Mouse (Mus musculus): ENCODE results near the gene Sulf2. TPM values are rescaled to one million over a fixed set of nuclear protein-coding genes. Genes with fewer than 3 reads are reported as not detected.
A peak's percentile ranks its signal among the peaks of the same experiment; 100 is the strongest.

Sulf2 gene
- polyA plus RNA-seq, 1 experiment from 2014 or later, result 90.9 TPM

DNA sequence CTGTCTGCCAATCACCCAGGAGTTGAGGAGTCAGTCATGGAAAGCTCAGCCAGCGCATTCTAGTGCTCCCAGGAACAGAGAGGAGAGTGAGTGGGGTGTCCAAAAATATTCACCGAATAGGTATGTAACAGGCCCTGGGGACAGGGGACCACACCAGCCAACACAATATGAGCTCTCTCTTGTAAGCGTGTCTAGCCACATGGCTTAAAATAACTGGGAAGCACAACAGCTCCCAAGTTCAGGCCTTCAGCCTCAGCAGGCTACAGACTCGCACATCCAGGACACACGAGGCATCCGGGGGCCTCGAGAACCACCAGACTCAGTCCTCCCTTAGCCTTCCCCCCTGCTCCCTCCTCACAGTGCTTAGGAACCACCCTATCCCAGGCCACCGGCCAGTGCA lies 6.0 kb downstream of the Sulf2 start:
- Histone ChIP-seq H3K9ac (replicated peaks; ENCODE audit: low read length) (no peak overlapping the region), H3K27me3 (ENCODE audit: control insufficient read depth, insufficient read depth, low read length) (no peaks in the 10 kb centered on the region), H3K27ac (replicated peaks; ENCODE audit: low read depth, low read length) (no peak overlapping the region), H3K4me1 (ENCODE audit: control insufficient read depth, insufficient read depth, low read length) (peaks cover 36% of the 10 kb centered on the region), H3K9me3 (ENCODE audit: control insufficient read depth, low read length) (no peaks in the 10 kb centered on the region), H3K36me3 (ENCODE audit: control insufficient read depth, insufficient read depth, low read length) (no peaks in the 10 kb centered on the region), H3K4me2 (ENCODE audit: low read length) (no peak overlapping the region), H3K4me3 (replicated peaks; ENCODE audit: low read depth, low read length) (no peak overlapping the region)
- WGBS, result 75% methylated on average over 8 of the region's 8 CpGs
- ATAC-seq (ENCODE audit: low FRiP score, low TSS enrichment), result no peak
- DNase-seq, result no peak

DNA sequence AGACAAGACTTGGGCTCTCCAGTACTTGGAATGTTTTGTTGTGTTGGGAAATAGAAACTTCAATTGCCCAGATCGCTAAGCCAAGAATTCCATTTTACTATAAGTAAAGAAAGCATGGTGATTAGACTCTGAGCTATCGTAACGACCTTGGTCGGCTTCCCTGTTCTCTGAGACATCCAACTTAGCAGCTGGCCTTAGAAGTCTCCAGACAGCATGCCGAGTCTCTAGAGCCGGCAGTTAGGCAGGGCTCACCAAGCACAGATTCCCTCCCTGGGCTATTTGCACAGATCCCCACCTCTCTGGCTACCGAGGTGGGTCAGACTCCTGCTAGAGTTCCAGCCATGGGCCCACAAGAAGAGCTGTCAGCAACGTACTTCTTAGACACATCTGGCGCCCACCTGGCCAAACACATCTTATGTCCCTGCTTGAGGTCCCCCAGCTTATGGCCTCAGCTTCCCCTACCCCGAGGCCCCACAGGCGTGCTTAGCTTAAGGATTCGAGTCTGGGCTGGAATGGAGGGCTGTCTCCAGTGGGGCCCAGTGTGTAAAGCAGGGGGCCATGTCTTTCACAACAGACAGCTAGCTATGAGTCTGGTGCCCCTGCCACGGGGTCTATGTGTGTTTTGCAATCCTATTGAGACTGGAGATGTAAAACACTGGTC lies 6.7 kb downstream of the Sulf2 start:
- H3K4me2 ChIP-seq (ENCODE audit: low read length), result no peak overlapping the region
- H3K27ac ChIP-seq (replicated peaks; ENCODE audit: low read depth, low read length), result no peak overlapping the region
- DNase-seq, result no peak
- H3K9ac ChIP-seq (replicated peaks; ENCODE audit: low read length), result no peak overlapping the region
- no peaks in the 10 kb centered on the region for H3K36me3 ChIP-seq (ENCODE audit: control insufficient read depth, insufficient read depth, low read length)
- H3K27me3 ChIP-seq (ENCODE audit: control insufficient read depth, insufficient read depth, low read length), result no peaks in the 10 kb centered on the region
- ATAC-seq (ENCODE audit: low FRiP score, low TSS enrichment), result no peak
- H3K4me3 ChIP-seq (replicated peaks; ENCODE audit: low read depth, low read length), result no peak overlapping the region
- 57% methylated on average over 13 of the region's 13 CpGs for WGBS
- no peaks in the 10 kb centered on the region for H3K9me3 ChIP-seq (ENCODE audit: control insufficient read depth, low read length)
- peaks cover 33% of the 10 kb centered on the region for H3K4me1 ChIP-seq (ENCODE audit: control insufficient read depth, insufficient read depth, low read length)

DNA sequence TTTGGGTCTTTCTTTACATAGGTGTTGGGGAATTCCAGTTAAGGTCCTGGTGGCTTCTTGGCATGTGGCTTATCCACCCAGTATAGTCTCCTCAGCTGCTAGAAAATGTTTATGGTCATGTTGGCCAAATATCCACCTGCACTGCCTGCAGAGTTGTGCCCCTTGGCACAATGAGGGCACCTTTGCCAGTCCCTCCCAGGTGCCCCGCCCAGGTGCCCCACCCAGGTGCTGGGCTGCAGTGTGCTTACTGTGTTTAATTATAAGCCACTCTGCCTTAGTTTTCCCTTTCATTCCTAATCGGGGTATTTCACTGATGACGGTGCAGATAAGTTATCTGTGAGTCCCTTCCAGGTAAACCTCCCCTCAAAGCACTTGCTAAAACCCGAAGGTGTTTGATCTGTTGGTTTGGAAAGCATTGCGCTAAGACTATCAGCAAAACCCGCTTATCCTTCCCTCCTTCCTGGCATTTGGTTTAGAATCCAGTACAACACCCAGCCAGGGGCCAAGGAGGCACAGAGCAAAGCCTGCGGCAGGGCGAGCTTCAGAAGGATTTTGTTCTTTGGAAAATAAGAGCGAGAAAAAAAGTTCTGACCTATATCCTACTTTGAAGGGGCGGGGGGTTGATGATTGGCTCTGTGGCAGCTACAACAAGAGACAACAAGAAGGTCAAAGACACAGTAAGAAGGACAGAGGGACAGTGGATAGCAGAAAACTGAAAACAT lies 7.4 kb downstream of the Sulf2 start:
- Histone ChIP-seq H3K4me3 (replicated peaks; ENCODE audit: low read depth, low read length) (no peak overlapping the region), H3K4me1 (ENCODE audit: control insufficient read depth, insufficient read depth, low read length) (peaks cover 26% of the 10 kb centered on the region), H3K27me3 (ENCODE audit: control insufficient read depth, insufficient read depth, low read length) (no peaks in the 10 kb centered on the region), H3K9ac (replicated peaks; ENCODE audit: low read length) (no peak overlapping the region), H3K4me2 (ENCODE audit: low read length) (no peak overlapping the region), H3K36me3 (ENCODE audit: control insufficient read depth, insufficient read depth, low read length) (no peaks in the 10 kb centered on the region), H3K27ac (replicated peaks; ENCODE audit: low read depth, low read length) (no peak overlapping the region), H3K9me3 (ENCODE audit: control insufficient read depth, low read length) (no peaks in the 10 kb centered on the region)
- 88% methylated on average over 10 of the region's 10 CpGs for WGBS
- ATAC-seq (ENCODE audit: low FRiP score, low TSS enrichment) (no peak), DNase-seq (no peak)

DNA sequence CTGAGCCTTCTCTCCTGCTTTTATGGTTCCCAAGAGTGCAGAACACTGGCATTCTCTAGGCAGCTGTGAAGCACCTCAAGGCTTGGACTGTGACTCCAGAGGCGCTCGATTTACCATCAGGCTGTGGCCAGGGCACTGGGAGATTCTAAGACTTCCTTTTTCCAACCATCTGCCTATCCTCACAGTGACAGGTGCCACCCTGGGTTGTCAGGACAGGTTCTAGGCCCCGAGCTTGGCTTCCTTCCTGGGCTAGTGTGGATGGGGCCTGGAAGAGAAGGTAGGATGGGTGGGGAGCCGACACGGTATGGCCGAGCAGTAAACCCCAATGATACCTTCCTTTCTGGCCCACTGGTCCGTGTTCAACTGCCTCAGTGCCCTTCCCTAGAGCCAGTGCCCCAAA lies 9.0 kb downstream of the Sulf2 start:
- Histone ChIP-seq H3K27me3 (ENCODE audit: control insufficient read depth, insufficient read depth, low read length) (no peaks in the 10 kb centered on the region), H3K9ac (replicated peaks; ENCODE audit: low read length) (no peak overlapping the region), H3K36me3 (ENCODE audit: control insufficient read depth, insufficient read depth, low read length) (no peaks in the 10 kb centered on the region), H3K4me1 (ENCODE audit: control insufficient read depth, insufficient read depth, low read length) (peaks cover 17% of the 10 kb centered on the region), H3K27ac (replicated peaks; ENCODE audit: low read depth, low read length) (no peak overlapping the region), H3K4me2 (ENCODE audit: low read length) (no peak overlapping the region), H3K9me3 (ENCODE audit: control insufficient read depth, low read length) (no peaks in the 10 kb centered on the region), H3K4me3 (replicated peaks; ENCODE audit: low read depth, low read length) (no peak overlapping the region)
- ATAC-seq (ENCODE audit: low FRiP score, low TSS enrichment) (no peak), DNase-seq (no peak)
- 91% methylated on average over 7 of the region's 7 CpGs for WGBS

DNA sequence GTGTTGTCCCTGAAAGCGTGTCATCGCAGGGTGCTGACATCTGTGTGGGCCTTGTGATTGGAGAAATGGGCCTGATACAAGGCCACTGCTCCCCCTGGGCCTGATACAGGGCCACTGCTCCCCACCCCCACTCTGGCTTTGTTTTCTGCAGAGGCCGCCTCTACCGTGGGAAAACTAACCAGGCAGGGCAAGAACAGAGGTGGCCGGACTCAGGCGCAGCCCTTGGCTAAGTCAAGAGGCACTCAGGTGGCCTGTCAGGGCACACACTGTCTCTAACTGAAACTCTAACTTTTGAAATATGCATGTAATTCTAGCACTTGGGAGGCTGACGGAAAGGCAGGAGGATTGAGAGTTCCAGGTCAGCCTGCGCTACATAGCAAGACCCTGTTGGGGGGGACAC lies 10.4 kb downstream of the Sulf2 start:
- H3K9ac ChIP-seq (replicated peaks; ENCODE audit: low read length), result no peak overlapping the region
- DNase-seq (no peak), ATAC-seq (ENCODE audit: low FRiP score, low TSS enrichment) (no peak)
- H3K4me3 ChIP-seq (replicated peaks; ENCODE audit: low read depth, low read length), result no peak overlapping the region
- no peaks in the 10 kb centered on the region for H3K27me3 ChIP-seq (ENCODE audit: control insufficient read depth, insufficient read depth, low read length)
- no peak overlapping the region for H3K27ac ChIP-seq (replicated peaks; ENCODE audit: low read depth, low read length)
- WGBS, result 71% methylated on average over 8 of the region's 8 CpGs
- H3K9me3 ChIP-seq (ENCODE audit: control insufficient read depth, low read length), result no peaks in the 10 kb centered on the region
- no peak overlapping the region for H3K4me2 ChIP-seq (ENCODE audit: low read length)
- H3K4me1 ChIP-seq (ENCODE audit: control insufficient read depth, insufficient read depth, low read length), result peaks cover 11% of the 10 kb centered on the region; the same call in 1 of the 2 replicates
- no peaks in the 10 kb centered on the region for H3K36me3 ChIP-seq (ENCODE audit: control insufficient read depth, insufficient read depth, low read length)

DNA sequence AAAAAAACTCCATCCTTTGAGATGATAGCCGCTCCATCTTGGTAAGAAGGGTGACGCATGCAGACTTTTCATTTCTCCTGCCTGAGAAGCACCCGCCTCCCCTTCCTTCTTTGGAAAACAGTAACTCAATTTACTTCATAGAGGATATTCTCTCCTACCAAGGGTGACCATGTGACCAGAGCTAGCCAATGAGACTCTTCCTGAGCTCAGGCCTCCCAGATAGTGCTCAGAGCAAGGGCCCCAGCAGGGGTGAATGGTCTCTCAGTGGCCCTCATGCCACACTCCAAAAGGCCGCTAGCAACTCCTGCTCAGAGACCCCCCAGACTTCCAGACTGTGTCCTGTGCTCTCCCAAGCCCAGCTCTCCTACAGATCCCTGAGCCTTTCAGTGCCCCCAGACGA lies 11.6 kb downstream of the Sulf2 start:
- WGBS, result 91% methylated on average over 5 of the region's 5 CpGs
- no peak overlapping the region for H3K4me3 ChIP-seq (replicated peaks; ENCODE audit: low read depth, low read length)
- no peaks in the 10 kb centered on the region for H3K36me3 ChIP-seq (ENCODE audit: control insufficient read depth, insufficient read depth, low read length)
- H3K4me2 ChIP-seq (ENCODE audit: low read length), result no peak overlapping the region
- peaks cover 8% of the 10 kb centered on the region; the same call in 1 of the 2 replicates for H3K4me1 ChIP-seq (ENCODE audit: control insufficient read depth, insufficient read depth, low read length)
- ATAC-seq (ENCODE audit: low FRiP score, low TSS enrichment) (no peak), DNase-seq (no peak)
- no peak overlapping the region for H3K27ac ChIP-seq (replicated peaks; ENCODE audit: low read depth, low read length)
- no peaks in the 10 kb centered on the region for H3K9me3 ChIP-seq (ENCODE audit: control insufficient read depth, low read length)
- no peak overlapping the region for H3K9ac ChIP-seq (replicated peaks; ENCODE audit: low read length)
- no peaks in the 10 kb centered on the region for H3K27me3 ChIP-seq (ENCODE audit: control insufficient read depth, insufficient read depth, low read length)

DNA sequence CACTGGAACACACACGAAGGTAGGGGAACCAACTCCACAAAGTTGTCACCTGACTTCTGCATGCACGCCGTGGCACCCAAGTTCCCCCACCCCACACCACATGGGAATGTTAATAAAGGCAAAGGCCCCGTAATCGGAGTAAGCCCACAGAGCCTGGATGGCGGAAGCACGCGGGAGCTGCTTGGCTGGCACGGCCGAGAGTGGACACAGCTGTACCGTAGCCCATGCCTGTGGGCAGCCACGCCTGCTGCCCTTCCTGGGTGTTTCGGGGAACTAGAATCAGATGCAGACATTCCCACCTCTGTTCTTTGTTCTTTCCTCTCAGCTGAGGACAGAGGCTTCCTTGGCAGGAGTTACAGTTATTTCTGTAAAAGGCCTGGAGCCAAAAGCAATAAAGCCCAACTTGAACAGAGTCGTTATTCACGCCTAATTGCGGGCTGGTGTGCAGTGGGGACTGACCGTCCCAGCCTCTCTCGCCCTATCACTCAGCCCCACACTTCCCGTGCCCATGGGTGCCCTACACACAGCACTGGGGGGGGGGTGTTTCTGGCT lies 12.8 kb downstream of the Sulf2 start:
- no peak overlapping the region for H3K9ac ChIP-seq (replicated peaks; ENCODE audit: low read length)
- H3K4me1 ChIP-seq (ENCODE audit: control insufficient read depth, insufficient read depth, low read length), result peaks cover 6% of the 10 kb centered on the region; the same call in 1 of the 2 replicates
- H3K9me3 ChIP-seq (ENCODE audit: control insufficient read depth, low read length), result no peaks in the 10 kb centered on the region
- no peak overlapping the region for H3K4me2 ChIP-seq (ENCODE audit: low read length)
- DNase-seq, result peak; percentile 52
- peak overlapping the region; percentile 26 for H3K27ac ChIP-seq (replicated peaks; ENCODE audit: low read depth, low read length)
- WGBS, result 62% methylated on average over 19 of the region's 19 CpGs
- no peaks in the 10 kb centered on the region for H3K36me3 ChIP-seq (ENCODE audit: control insufficient read depth, insufficient read depth, low read length)
- no peak; the same call in 1 of the 2 replicates for ATAC-seq (ENCODE audit: low FRiP score, low TSS enrichment)
- H3K27me3 ChIP-seq (ENCODE audit: control insufficient read depth, insufficient read depth, low read length), result no peaks in the 10 kb centered on the region
- no peak overlapping the region for H3K4me3 ChIP-seq (replicated peaks; ENCODE audit: low read depth, low read length)

DNA sequence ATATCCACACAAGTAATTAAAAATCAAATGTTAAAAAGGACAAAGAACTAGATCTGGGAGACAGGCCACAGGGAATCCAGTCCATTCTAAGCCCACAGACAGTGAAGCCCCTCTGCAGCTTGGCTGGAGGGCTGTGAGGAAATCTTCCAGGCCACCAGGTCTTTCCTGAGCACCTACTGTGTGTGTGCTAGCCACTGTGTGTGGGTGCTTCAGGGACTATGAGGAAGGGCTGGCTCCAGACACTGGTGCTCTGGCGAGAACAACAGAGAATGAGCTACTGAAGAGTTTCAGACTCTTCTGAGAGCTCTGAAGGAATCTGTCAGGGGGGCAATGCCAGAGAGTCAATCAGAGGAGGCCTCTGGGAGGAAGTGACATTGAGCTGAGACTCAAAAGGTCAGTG lies 13.6 kb downstream of the Sulf2 start:
- no peak for ATAC-seq (ENCODE audit: low FRiP score, low TSS enrichment)

DNA sequence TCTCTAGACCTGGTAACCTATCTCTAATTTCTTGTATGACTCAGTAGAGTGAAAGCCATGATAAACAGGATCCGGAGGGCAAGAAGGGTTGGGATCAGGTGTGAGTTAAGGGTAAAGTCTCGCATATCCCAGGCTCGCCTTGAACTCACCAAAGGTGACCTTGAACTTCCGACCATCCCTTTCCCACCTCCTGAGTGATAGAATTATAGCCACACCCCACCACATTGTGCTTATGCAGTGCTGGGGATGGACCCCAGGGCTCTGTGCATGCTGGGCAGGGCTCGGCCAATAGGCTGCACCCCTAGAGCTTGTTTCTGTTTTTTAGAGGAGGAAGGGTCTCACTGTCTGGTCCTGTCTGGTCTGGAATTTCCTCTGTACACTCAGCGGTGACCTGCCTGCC lies 14.4 kb downstream of the Sulf2 start:
- H3K4me2 ChIP-seq (ENCODE audit: low read length), result no peak overlapping the region
- H3K27ac ChIP-seq (replicated peaks; ENCODE audit: low read depth, low read length), result no peak overlapping the region
- no peak for DNase-seq
- peaks cover 12% of the 10 kb centered on the region for H3K4me1 ChIP-seq (ENCODE audit: control insufficient read depth, insufficient read depth, low read length)
- 95% methylated on average over 6 of the region's 6 CpGs for WGBS
- no peak overlapping the region for H3K4me3 ChIP-seq (replicated peaks; ENCODE audit: low read depth, low read length)
- H3K27me3 ChIP-seq (ENCODE audit: control insufficient read depth, insufficient read depth, low read length), result no peaks in the 10 kb centered on the region
- H3K9ac ChIP-seq (replicated peaks; ENCODE audit: low read length), result no peak overlapping the region
- ATAC-seq (ENCODE audit: low FRiP score, low TSS enrichment), result no peak
- H3K9me3 ChIP-seq (ENCODE audit: control insufficient read depth, low read length), result no peaks in the 10 kb centered on the region
- no peaks in the 10 kb centered on the region for H3K36me3 ChIP-seq (ENCODE audit: control insufficient read depth, insufficient read depth, low read length)

More for the DNA sequence above, 13.6 kb downstream of the Sulf2 start:
- Histone ChIP-seq H3K36me3 (ENCODE audit: control insufficient read depth, insufficient read depth, low read length) (no peaks in the 10 kb centered on the region), H3K9me3 (ENCODE audit: control insufficient read depth, low read length) (no peaks in the 10 kb centered on the region), H3K27me3 (ENCODE audit: control insufficient read depth, insufficient read depth, low read length) (no peaks in the 10 kb centered on the region), H3K27ac (replicated peaks; ENCODE audit: low read depth, low read length) (no peak overlapping the region), H3K9ac (replicated peaks; ENCODE audit: low read length) (no peak overlapping the region), H3K4me2 (ENCODE audit: low read length) (no peak overlapping the region), H3K4me1 (ENCODE audit: control insufficient read depth, insufficient read depth, low read length) (peaks cover 6% of the 10 kb centered on the region; the same call in 1 of the 2 replicates), H3K4me3 (replicated peaks; ENCODE audit: low read depth, low read length) (no peak overlapping the region)
- WGBS, result 85% methylated on average over 1 of the region's 1 CpGs
- DNase-seq, result no peak
